Mouse (Mus musculus) ES-CJ7 (cell line): ENCODE results near the gene Olfr1416.
"Not testable (repeated sequence)": the region's sequence is repeated elsewhere in the genome, so short reads cannot be mapped to it uniquely, and the experiment has no call there.

Source experiments
- DNase-seq: peaks from one replicate; pipeline ENCODE4 v3.0.0; 2011; ENCODE audit warnings: low read depth, low spot score

Olfr1416 gene

DNA sequence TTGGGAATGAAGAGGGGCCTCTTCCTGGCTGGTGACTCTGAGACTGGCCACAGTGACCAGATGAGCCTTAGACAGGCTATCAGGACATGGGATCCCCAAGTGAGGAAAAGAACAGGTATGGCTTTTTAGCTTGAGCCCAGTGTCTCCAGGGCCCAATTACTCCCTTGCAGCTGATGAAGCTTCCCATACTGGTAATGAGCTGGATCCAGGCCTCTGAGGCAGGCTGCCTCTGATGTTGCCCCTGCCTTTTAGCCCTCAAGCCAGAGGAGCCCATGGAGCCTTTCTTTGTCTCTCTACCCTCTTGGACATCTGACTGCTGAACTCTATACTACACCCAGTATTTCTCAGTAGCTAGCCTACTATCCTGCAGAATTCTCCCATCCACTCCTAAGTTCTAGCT, at the start of gene Olfr1416:
Gene Olfr1416 (minus strand): TSS at position 101 of the 400 bp plus-strand sequence.
- DNase-seq = no peak

DNA sequence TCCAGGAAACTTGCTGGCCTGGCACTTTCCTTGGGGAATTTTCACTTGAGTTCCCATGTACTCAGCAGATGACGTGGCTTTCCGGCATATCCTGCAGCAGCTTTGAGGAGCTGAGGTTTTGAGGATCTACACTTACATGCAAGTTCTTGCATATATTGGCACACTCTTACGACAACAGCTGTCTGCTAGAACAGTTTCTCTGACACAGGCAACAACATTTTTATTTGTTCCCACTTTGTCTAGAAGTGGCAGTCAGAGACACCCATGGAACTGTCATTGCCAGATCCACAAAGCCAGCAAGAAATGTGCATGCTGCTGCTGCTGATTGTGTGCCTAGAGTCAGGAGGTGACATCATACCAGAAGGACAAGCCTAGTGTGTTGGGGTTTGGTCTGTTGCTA, 38.9 kb upstream of the Olfr1416 start:
- no peak for DNase-seq

DNA sequence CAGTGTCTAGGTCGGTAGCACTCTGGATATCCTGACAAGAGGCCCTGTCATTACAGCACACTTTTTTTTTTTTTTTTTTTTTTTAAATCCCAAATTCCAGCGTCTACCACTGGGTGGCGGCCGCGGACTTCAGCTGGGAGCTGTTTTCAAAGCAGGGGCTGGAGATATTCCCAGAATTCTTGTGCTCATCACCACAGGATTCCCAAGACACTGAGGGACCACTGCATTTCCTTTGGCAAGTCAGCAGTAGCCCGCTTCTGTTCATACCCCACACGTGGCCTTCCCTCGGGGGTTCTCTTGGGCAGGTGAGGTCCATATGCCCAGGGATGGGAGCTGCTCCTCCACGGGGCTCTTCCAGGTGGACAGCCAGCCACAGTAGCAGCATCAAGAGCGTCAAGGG, 36.5 kb upstream of the Olfr1416 start:
- peak; percentile 71 for DNase-seq

DNA sequence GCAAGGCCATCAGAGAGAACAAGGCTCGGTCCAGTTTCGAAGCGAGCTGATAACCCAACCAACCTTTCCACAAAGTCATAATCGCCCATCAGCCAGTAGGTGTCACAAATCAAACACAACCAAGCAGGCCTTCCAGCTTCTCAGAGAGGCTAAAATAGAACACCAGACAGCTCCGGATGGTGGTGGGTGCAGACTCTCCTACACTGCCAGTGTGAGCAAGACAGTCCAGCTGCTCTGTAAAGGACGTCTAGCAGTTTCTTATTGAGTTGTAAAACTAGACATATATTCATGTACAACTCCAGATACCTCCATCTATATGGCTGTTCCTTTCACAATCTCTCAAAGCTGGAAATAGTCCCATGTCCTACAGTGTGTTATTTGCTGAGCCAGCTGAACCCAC, 34.1 kb upstream of the Olfr1416 start:
- DNase-seq = no peak

DNA sequence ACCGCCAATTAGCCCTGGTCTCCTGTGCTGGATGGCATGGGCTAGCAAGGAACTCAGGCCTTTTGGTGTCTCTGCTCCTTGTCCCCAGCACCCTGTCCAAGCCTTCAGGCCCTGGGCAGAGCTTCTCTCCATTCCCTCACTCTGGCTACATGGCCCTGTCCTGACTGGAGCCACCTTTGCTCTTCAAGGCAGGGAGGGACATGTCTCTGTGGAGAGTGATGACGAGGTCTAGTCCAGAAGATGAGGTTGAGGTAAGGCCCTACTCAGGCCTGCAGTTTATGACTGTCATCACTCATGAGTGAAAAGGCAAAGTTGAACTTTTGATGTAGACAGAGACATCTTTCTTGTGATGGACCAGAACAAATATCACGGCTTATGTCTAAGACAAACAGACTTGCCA, 33.6 kb upstream of the Olfr1416 start, which contains the start of gene Olfr1414:
Gene Olfr1414 (minus strand): TSS at position 101 of the 400 bp plus-strand sequence.
- DNase-seq = no peak

DNA sequence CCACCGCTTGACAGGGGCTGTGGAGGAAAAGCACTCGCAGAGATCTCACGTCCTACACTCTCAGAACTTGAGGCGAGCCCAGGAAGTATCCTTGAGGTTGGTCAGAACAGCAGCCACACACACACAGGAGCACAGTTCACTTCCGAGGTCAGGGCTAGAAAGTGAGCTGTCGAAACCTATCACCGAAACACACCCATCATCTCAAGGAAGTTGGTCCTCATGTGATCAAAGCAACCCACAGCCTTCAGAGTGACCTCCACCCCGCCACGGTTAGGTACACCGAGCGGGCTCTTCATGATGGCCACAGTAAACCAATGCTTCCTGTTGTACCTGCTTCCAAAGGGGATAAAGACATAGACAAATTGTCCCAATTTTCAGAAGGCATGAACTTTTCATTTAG, 30.5 kb upstream of the Olfr1416 start:
- DNase-seq = no peak

DNA sequence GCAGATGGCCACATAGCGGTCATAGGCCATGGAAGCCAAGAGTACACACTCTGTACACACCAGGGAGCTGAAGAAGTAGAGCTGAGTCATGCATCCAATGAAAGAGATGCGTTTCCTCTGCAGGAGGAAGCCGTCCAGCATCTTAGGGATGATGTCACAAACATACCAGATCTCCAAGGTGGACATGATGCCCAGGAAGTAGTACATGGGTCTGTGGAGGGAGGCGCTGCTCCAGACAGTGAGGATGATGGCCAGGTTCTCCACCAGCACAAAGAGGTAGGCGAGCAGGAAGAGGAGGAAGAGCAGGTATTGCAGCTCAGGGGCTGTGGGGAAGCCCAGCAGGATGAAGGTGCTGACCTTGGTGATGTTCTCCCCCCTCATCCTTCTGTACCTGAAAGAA, 26.7 kb upstream of the Olfr1416 start:
- not testable (repeated sequence) for DNase-seq

DNA sequence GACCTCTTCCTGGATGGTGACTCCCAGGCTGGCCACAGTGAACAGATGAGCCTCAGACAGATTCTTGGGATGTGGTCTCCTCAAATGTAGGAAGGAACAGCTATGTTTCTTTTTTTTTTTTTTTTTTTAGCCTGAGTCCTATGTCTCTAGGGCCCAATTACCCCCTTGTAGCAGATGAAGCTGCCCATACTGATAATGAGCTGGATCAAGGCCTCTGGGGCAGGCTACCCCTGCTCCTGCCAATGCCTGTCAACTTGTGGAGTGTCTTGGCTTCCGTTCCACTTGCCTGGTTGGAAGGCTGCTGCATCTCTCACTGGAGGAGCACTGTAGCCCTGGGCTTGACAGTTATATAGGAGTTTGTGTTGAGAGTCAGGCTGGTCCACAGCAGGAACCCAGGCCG, 11.1 kb upstream of the Olfr1416 start, which contains the start of gene Olfr1415:
Gene Olfr1415 (minus strand): TSS at position 101 of the 400 bp plus-strand sequence.
- no peak for DNase-seq

DNA sequence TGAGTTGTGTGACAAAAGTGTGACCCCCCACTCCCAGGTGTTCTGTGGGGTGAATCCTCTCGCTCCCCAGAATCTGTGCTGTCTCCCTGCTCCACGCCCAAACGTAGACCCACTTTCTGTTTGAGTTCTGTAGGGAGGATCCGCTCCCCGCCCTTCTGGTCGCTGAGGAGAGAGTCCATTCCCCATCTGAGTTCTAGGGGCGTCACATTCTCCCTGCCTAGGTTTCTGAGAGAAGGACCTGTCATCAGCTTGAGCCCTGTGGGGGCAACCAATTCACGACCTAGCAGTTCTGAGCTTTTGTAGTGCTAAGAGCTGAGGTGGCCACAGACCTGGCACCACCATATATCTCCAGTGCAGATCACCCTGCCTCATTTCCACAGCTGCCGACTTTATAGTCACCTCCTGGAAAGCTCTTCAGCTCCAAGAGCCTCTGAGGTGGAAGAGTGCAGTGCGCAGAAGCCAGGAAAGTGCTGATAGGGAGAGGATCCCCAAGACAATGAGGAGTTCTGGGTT, 10.8 kb downstream of the Olfr1416 start:
- DNase-seq = peak; percentile 37

DNA sequence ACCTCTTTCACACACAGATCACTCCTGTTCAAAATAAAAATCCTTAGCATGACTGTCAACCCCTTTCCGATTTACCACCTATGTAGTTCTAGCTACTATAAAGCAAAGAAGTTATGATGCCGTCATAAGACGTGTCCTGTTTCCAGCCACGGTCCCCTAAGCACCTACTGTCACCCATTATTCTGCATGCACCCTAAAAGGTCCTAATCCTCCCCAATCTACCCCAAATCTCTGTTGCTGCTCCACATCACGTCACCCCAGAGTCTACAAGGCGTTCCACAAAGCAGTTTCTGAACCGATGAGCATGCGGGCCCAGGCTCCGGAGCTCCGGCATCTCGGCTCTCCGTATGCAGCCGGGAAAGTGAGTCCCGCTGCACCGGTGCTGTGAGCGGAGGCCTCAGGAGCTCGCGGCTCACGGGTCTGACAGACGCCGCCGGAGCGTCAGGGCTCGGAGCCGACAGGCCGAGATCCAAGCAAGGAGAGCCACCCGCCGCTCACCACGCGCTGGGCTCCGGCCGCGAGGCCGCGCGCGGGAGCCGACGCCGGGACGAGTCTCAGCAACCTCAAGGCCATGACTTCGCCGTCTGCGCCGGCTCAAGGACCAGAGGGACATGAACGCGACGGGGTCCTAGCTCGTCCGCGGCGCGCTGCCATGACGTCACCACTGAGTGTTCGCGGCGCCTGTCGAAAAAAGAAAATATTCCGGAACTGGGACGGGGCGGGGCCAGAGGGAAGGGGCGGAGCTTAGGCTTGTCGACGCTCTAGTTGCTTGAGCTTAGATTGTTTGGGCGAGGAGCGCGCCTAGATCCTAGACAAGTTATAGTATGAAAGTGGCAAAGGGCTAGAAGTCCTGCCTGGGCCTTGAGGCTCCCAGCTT, 11.5 kb downstream of the Olfr1416 start, which contains the start of gene Ndufa10:
Gene Ndufa10 (minus strand): TSS at position 696 of the 877 bp plus-strand sequence.
- peak; percentile 95 for DNase-seq

DNA sequence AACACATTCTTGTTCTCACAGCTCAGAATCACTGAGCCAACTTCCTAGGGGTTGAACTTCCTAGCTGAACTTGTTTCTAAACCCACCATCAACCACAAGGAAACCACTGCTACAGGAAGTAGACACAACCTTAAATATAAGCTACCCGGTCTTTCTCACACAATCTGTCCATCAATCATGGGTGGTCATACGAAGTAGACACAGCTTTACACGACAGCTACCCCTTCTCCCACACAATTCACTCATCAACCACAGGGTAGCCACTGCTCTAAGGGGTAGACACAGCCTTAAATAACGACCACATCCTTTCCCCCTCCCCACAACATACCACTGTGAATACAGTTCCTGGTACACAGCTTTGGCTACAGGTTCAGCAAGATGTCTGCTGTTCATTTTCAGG, 16.0 kb downstream of the Olfr1416 start:
- no peak for DNase-seq

DNA sequence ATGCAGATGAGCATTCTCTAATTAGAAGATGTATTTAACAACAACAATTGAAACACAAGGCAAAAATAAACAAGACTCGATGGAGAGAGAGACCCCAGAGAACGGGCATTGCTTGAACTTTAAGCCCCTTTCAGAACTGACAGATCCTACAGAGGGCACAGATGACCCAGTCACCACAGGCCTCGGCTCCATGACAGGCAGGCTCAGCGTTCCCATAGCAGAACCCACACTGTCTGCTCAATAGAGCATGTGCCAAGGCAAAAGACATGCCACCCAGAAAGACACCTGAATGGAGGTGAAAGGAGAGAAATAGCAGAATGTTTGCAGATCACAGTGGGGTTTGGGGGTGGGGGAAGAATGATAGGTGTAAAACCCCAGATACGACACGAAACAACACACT, 26.5 kb downstream of the Olfr1416 start:
- DNase-seq = no peak

DNA sequence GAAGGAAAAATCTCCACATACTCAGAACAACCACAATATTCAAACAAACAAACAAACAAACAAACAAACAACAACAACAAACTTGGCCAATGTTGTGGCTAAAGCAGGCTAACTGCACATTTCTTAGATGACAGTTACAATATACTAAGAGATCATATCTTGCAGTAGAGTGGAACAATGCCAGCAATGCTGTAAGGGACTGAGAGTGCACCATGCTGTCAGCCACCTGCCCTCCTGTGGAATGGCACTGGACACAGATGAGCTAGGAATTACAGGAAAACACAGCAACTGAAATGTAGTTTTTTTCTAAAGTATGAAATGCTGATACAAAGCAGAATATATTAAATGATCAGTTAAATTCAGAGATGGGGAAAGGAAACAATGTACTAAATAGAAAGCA, 27.2 kb downstream of the Olfr1416 start:
- DNase-seq = no peak

DNA sequence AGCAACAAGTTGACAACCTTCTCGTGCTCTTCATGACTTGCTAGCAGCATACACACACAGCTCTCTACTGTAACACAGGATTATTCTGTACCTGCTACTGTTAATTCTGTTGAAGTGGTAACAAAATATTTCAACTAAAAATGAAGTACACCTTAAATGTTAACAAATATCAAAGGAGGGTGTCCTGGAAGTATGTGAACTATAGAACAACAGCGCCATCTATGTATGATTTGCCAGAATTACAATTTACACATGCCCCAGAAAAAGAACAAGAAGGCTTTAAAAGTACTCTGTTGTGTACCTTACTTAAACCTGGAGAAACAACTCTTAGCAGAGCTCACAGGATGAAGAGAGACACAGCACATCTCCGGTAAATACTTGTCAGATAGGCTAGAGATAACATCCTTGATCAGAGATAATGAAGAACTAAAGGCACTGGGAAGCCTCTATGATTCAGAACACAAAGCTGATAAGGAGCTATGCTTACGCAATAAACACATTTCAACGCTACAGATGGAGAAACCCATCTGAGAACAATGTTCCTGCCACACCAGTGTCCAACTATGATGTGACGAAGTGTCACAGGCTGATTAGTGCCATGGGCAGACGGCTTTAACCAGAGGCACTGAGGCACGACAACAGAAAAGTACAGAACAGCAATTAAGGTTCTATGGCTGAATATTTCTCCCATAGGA, 31.0 kb downstream of the Olfr1416 start:
- DNase-seq = peak; percentile 55

DNA sequence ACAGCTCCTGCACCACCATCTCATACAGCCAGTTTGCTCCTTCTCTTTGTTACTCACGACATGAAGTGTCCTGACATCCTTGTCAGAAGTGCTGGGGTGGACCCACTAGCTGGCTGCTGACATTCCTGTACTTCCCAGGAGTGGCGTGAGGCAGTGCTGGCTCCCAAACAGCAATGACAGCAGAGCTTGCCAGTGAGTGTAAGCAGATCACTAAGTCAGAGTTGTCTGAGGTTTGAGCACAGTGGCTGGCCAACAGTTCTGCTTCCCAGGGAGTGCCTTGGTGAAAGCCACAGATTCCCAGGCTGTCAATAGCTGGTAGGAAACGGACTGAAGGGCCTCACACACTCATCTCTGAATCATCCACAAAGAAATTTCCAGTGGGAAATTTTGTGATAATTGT, 36.6 kb downstream of the Olfr1416 start:
- DNase-seq = no peak

DNA sequence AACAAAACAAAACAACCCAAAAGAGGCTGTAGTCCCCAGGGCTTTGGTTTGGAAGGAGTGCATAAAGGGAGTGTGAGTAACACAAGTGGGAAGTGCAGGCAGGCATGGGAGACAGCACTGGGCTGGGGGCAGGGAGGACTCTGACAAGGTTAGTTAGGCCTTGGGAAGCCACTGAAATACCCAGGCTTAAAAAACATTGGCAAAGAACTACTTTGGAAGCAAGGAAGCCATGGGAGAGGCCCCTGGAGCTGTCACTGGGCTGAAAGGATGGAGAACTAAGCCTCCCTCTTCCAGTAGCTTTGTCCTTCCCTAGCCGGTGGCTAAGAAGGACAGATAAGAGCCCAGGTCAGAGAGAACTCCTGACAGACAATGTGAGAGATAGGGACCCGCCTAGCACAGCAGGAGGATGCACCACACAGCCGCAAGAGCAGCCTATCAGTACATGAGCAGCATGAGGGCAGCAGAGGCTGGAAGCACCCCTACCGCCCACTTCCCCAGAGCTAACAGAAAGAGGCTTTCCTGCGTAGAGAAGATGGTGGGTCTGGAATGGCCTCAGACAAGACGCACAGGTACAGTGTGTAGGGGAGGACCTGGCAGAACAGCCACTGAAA, 43.4 kb downstream of the Olfr1416 start:
- no peak for DNase-seq

DNA sequence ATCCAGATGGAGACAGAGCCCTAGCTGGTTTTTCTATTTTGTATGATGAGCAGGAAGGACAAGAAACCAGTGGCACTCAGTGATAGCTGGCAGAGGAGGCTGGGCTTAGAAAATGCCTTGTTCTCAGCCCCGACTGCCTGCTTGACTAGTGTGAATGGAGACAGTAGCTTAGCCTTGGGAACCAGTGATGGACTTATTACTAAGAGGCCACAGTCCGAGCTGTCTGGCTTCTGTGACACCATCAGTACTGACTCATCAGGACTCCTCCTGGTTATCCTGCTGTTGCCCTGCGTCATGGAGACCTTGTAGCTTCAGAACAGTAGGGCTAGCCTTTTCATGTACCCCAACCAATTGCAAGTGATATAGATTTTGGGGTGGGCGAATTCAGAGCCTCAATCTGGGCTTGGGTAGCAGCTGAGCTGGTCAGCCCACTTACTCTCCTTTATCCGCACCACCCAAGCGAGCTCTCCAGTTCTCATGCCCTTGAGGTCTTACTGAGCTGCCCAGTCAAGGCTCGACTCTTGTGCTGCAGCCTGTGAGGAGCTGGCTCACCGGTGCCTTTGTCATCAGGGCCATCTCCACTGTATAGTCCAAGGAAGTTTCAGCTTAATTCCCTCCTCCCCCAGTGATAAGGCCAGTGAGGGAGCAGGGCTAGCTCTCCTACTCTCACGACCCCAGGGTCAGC, 44.7 kb downstream of the Olfr1416 start:
- DNase-seq = no peak

DNA sequence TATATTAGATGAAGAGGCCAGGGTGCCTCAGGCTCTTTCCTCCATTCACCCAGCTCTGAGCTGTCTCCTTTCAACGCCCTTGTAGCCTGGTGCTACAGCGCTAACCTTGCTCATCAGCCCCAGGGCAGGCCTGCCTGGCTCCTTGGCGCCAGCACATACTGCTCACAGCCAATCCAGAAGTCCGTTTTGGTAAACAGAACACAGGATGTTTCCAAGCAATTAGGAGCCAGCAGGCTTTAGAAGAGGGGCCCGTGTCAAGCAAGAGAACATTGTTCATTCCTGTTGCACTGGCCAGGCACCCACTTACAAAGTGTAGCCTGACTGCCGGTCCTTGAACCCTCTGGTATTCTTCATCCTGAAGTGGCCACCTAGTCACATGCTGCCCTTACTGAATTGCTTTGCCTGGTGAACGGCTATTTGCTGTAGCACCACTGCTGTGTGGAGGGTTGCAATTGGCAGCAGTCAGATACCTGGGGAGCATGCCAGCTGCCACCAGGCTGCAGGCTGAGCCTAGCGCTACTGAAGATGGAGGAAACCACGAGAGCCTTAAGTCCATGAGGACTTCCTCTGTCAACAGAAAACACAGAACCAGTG, 47.1 kb downstream of the Olfr1416 start:
- DNase-seq = peak; percentile 46

DNA sequence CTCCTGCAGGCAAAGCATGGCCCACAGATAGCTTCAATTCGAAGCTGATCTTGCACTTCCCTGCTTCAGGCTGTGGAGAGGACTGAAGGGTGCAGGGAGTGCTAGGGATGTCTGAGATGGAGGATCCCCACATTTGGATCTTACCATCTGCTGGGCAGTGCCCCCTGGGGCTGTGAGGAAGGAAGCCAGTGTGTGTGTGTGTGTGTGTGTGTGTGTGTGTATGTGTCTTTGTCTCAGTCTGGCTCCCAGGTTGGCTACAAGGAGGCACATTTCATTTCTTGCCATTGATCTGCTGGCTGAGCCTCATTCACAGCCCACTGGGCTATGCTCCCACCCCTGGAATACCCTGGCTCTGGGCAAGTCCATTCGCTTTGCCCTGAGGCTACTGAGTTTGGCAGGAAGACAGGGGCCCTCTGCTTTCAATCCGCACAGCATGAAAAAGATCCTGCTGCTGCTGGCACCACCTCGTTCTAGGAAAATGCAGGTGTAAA, 48.0 kb downstream of the Olfr1416 start:
- no peak for DNase-seq

DNA sequence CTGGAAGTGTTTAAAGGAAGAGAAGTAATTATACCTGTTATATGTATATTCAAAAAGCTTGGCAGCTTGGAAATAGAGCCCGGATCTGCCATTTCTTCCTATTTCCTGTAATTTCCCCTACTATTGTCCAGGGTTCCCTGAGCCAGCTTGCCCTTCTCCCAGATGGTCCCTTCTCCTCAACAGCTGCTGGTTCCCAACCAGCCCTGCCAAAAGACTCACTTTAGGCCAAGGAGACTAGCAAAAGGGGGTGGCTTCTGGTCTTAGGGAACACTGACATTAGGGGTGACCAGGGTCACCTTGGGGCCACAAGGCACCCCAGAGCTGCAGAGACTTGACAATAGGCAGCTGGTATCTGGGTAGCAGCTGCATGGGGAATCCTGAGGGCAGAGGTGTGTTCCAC, 49.9 kb downstream of the Olfr1416 start:
- no peak for DNase-seq

DNA sequence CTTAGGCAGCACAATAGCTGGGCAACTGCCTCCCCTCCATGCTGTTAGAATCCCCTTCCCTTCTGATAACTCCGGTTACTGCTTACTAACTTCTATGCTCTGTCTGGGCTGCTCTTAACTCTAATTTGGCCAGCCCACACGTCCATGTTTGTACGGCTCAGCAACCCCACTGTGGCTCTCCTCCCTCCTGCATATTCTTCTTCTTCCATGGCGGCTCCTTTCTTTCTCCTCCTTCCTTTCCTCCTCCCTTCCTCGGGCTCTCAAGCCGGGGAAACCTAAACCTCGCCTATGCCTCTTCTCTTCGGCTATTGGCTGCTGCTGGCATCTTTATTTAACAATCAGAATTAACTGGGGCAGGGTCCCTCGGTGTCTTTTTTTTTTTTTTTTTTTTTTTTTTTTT, 52.1 kb downstream of the Olfr1416 start:
- peak; percentile 51 for DNase-seq
